Mouse (Mus musculus) bone marrow macrophage, adult 2 months (primary cell): ENCODE data around the gene Olfml3.

Source experiments
- CTCF ChIP-seq: IDR thresholded peaks from 2 replicates; pipeline ENCODE4 v1.5.1; 2012; ENCODE audit warnings: low read depth, mild to moderate bottlenecking, low read length, moderate library complexity
- POLR2A ChIP-seq: IDR thresholded peaks from 2 replicates; pipeline ENCODE4 v1.6.1; 2012; ENCODE audit warnings: mild to moderate bottlenecking, low read depth, low read length, borderline replicate concordance

- TF ChIP-seq POLR2A (no peak), CTCF (no peak)
These were observed 28.2 kb downstream of the Olfml3 start for GRCm38 (mm10) chr3:103709470-103710040.
